Comparison of ENCODE assay signal across 23 mouse cellular contexts in the genomic region with DNA sequence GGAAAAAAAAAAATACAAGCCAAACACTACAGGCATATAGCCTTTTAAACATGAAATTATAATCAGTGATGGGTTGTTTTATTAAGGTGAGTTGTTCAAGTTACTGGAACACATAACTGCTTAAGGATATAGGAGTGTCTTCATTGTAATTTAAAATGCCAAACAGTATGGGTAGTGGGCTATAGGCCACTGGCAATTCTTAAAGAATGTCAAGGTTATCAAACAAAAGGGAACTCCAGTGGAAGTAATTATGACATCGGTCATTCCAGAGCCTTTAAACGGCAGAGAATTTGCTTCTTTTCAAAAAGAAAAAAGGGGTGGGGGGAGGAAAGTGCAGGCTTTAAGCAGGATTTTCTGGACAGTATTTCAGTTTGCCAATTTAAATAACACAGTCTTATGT.
"Had no signal": no experiment of that assay in that cellular context is flagged by ENCODE, and none has a peak within 500 bp of the region (broad histone marks: within the 10 kb centered on the region; RNA-seq: fewer than 3 reads in every experiment).

No protein-coding gene starts in this region.

- H3K9ac ChIP-seq: heart, embryonic 12.5 days; hindbrain, embryonic 12.5 days; hindbrain, embryonic 14.5 days; intestine, embryonic 15.5 days; limb, embryonic 12.5 days; liver, embryonic 13.5 days; liver, embryonic 15.5 days had no signal

- H3K4me3 ChIP-seq: gastrocnemius, adult 2 months; heart, embryonic 10.5 days; heart, embryonic 12.5 days; hindbrain, embryonic 10.5 days; hindbrain, embryonic 12.5 days; intestine, embryonic 15.5 days; left cerebral cortex, adult 2 months; limb, embryonic 10.5 days; limb, embryonic 12.5 days; liver, embryonic 13.5 days; liver, embryonic 15.5 days had no signal

- H3K27ac ChIP-seq: gastrocnemius, adult 2 months; heart, embryonic 10.5 days; hindbrain, embryonic 10.5 days; hindbrain, embryonic 12.5 days; hindbrain, embryonic 14.5 days; intestine, embryonic 15.5 days; left cerebral cortex, adult 2 months; limb, embryonic 10.5 days; limb, embryonic 12.5 days; liver, embryonic 13.5 days; liver, embryonic 15.5 days had no signal

- DNase-seq: gastrocnemius, adult 2 months; gastrocnemius, postnatal 10 days; gastrocnemius, postnatal 25 days; heart, adult 18-20 months; heart, postnatal 10 days; heart, postnatal 4 days; kidney, adult 18-20 months; kidney, adult 8-10 months; kidney, postnatal 10 days; kidney, postnatal 25 days; kidney, postnatal 4 days; liver; liver, embryonic 13.5 days had no signal

- H3K4me1 ChIP-seq: heart, embryonic 10.5 days; intestine, embryonic 15.5 days; limb, embryonic 10.5 days; limb, embryonic 12.5 days; liver, embryonic 13.5 days; liver, embryonic 15.5 days had no signal

- H3K9me3 ChIP-seq: heart, embryonic 10.5 days; heart, embryonic 12.5 days; hindbrain, embryonic 10.5 days; hindbrain, embryonic 12.5 days; intestine, embryonic 15.5 days; limb, embryonic 10.5 days; limb, embryonic 12.5 days; liver, embryonic 13.5 days; liver, embryonic 15.5 days had no signal

- H3K36me3 ChIP-seq: heart, embryonic 10.5 days; heart, embryonic 12.5 days; hindbrain, embryonic 12.5 days; intestine, embryonic 15.5 days; limb, embryonic 10.5 days; limb, embryonic 12.5 days; liver, embryonic 13.5 days; liver, embryonic 15.5 days had no signal
